Mouse (Mus musculus): Measurements from ENCODE around the gene Gon7. TPM values are rescaled to one million over a fixed set of nuclear protein-coding genes. Genes with fewer than 3 reads are reported as not detected.

Gene Gon7
- polyA plus RNA-seq, 1 experiment from 2014 or later: 42.4 TPM

- ATAC-seq (replicated peaks): no peak
- no peak overlapping the region for H3K9ac ChIP-seq (replicated peaks)
Measured at GRCm38 (mm10) chr12:102714654-102715395, 42.8 kb downstream of the Gon7 start.

GRCm38 (mm10) chr12:102714116-102714515 lies 43.5 kb downstream of the Gon7 start:
- Histone ChIP-seq H3K9me3 (no peaks in the 10 kb centered on the region), H3K4me3 (no peak overlapping the region), H3K4me2 (replicated peaks) (no peak overlapping the region), H3K4me1 (no peaks in the 10 kb centered on the region), H3K27me3 (no peaks in the 10 kb centered on the region), H3K36me3 (no peaks in the 10 kb centered on the region), H3K9ac (replicated peaks) (no peak overlapping the region), H3K27ac (replicated peaks) (no peak overlapping the region)
- WGBS: 68% methylated on average over 2 of the region's 2 CpGs
- ATAC-seq (replicated peaks): no peak

More at GRCm38 (mm10) chr12:102714654-102715395, 42.8 kb downstream of the Gon7 start:
- Histone ChIP-seq H3K4me2 (replicated peaks) (no peak overlapping the region), H3K4me3 (no peak overlapping the region), H3K4me1 (peaks cover 2% of the 10 kb centered on the region; the same call in 1 of the 2 replicates), H3K9me3 (no peaks in the 10 kb centered on the region), H3K27ac (replicated peaks) (no peak overlapping the region), H3K27me3 (no peaks in the 10 kb centered on the region), H3K36me3 (no peaks in the 10 kb centered on the region)
- 83% methylated on average over 10 of the region's 10 CpGs for WGBS

GRCm38 (mm10) chr12:102713153-102713865 lies 44.3 kb downstream of the Gon7 start:
- 81% methylated on average over 20 of the region's 20 CpGs for WGBS
- ATAC-seq (replicated peaks): no peak

GRCm38 (mm10) chr12:102710851-102711375 lies 46.7 kb downstream of the Gon7 start:
- Histone ChIP-seq H3K36me3 (no peaks in the 10 kb centered on the region), H3K4me3 (no peak overlapping the region), H3K27me3 (no peaks in the 10 kb centered on the region), H3K4me2 (replicated peaks) (no peak overlapping the region), H3K27ac (replicated peaks) (no peak overlapping the region), H3K9me3 (no peaks in the 10 kb centered on the region), H3K4me1 (peaks cover 1% of the 10 kb centered on the region), H3K9ac (replicated peaks) (no peak overlapping the region)
- WGBS: 57% methylated on average over 4 of the region's 4 CpGs
- no peak for ATAC-seq (replicated peaks)

More at GRCm38 (mm10) chr12:102713153-102713865, 44.3 kb downstream of the Gon7 start:
- Histone ChIP-seq H3K9me3 (no peaks in the 10 kb centered on the region), H3K27ac (replicated peaks) (no peak overlapping the region), H3K4me2 (replicated peaks) (no peak overlapping the region), H3K4me3 (no peak overlapping the region), H3K9ac (replicated peaks) (no peak overlapping the region), H3K36me3 (no peaks in the 10 kb centered on the region), H3K27me3 (no peaks in the 10 kb centered on the region), H3K4me1 (no peaks in the 10 kb centered on the region)

GRCm38 (mm10) chr12:102709896-102710295 lies 47.7 kb downstream of the Gon7 start:
- H3K4me2 ChIP-seq (replicated peaks): no peak overlapping the region
- H3K36me3 ChIP-seq: no peaks in the 10 kb centered on the region
- H3K27ac ChIP-seq (replicated peaks): no peak overlapping the region
- 83% methylated on average over 5 of the region's 5 CpGs for WGBS
- peaks cover 9% of the 10 kb centered on the region for H3K4me1 ChIP-seq
- H3K27me3 ChIP-seq: no peaks in the 10 kb centered on the region
- no peak overlapping the region for H3K9ac ChIP-seq (replicated peaks)
- H3K4me3 ChIP-seq: no peak overlapping the region
- H3K9me3 ChIP-seq: no peaks in the 10 kb centered on the region
- no peak for ATAC-seq (replicated peaks)

GRCm38 (mm10) chr12:102708220-102708619 lies 49.4 kb downstream of the Gon7 start:
- no peaks in the 10 kb centered on the region for H3K36me3 ChIP-seq
- H3K4me2 ChIP-seq (replicated peaks): no peak overlapping the region
- no peaks in the 10 kb centered on the region for H3K9me3 ChIP-seq
- WGBS: 79% methylated on average over 11 of the region's 11 CpGs
- no peak overlapping the region for H3K9ac ChIP-seq (replicated peaks)
- H3K4me1 ChIP-seq: peaks cover 19% of the 10 kb centered on the region
- no peak overlapping the region for H3K4me3 ChIP-seq
- H3K27ac ChIP-seq (replicated peaks): no peak overlapping the region
- H3K27me3 ChIP-seq: no peaks in the 10 kb centered on the region
- ATAC-seq (replicated peaks): no peak

- no peak overlapping the region for H3K9ac ChIP-seq (replicated peaks)
- ATAC-seq (replicated peaks): no peak
- H3K4me1 ChIP-seq: peaks cover 32% of the 10 kb centered on the region
- no peaks in the 10 kb centered on the region for H3K36me3 ChIP-seq
- H3K9me3 ChIP-seq: no peaks in the 10 kb centered on the region
- H3K4me3 ChIP-seq: no peak overlapping the region
- 92% methylated on average over 10 of the region's 10 CpGs for WGBS
- H3K4me2 ChIP-seq (replicated peaks): no peak overlapping the region
- H3K27ac ChIP-seq (replicated peaks): no peak overlapping the region
- no peaks in the 10 kb centered on the region for H3K27me3 ChIP-seq
Measured at GRCm38 (mm10) chr12:102706833-102707463, 50.7 kb downstream of the Gon7 start.

GRCm38 (mm10) chr12:102705906-102706640 lies 51.5 kb downstream of the Gon7 start:
- no peaks in the 10 kb centered on the region for H3K27me3 ChIP-seq
- no peak overlapping the region for H3K9ac ChIP-seq (replicated peaks)
- peak overlapping the region; percentile 95; the same call in 1 of the 2 replicates for H3K27ac ChIP-seq (replicated peaks)
- no peak for ATAC-seq (replicated peaks)
- WGBS: 59% methylated on average over 6 of the region's 6 CpGs
- H3K4me3 ChIP-seq: peak overlapping the region; percentile 88
- no peaks in the 10 kb centered on the region for H3K36me3 ChIP-seq
- H3K9me3 ChIP-seq: no peaks in the 10 kb centered on the region
- peak overlapping the region; percentile 71 for H3K4me2 ChIP-seq (replicated peaks)
- H3K4me1 ChIP-seq: peaks cover 35% of the 10 kb centered on the region

- no peaks in the 10 kb centered on the region for H3K36me3 ChIP-seq
- H3K4me1 ChIP-seq: peaks cover 42% of the 10 kb centered on the region
- ATAC-seq (replicated peaks): peak; percentile 73
- WGBS: under 1% methylated on average over 38 of the region's 45 CpGs
- no peaks in the 10 kb centered on the region for H3K27me3 ChIP-seq
- H3K9ac ChIP-seq (replicated peaks): peak overlapping the region; percentile 81
- H3K4me3 ChIP-seq: peak overlapping the region; percentile 88
- H3K27ac ChIP-seq (replicated peaks): peak overlapping the region; percentile 95
- H3K9me3 ChIP-seq: no peaks in the 10 kb centered on the region
- peak overlapping the region; percentile 71 for H3K4me2 ChIP-seq (replicated peaks)
Measured at GRCm38 (mm10) chr12:102705216-102705871, 52.3 kb downstream of the Gon7 start.

GRCm38 (mm10) chr12:102704457-102705198 lies 53.0 kb downstream of the Gon7 start, which contains the start of gene Itpk1:
Gene Itpk1, minus strand, starts transcription at chr12:102704930.
- H3K36me3 ChIP-seq: no peaks in the 10 kb centered on the region
- WGBS: 0% methylated on average over 64 of the region's 105 CpGs
- peak; percentile 91 for ATAC-seq (replicated peaks)
- no peaks in the 10 kb centered on the region for H3K27me3 ChIP-seq
- H3K4me2 ChIP-seq (replicated peaks): peak within 1 kb of the TSS; percentile 71
- H3K9ac ChIP-seq (replicated peaks): peak within 1 kb of the TSS; percentile 81
- no peaks in the 10 kb centered on the region for H3K9me3 ChIP-seq
- peak within 1 kb of the TSS; percentile 95 for H3K27ac ChIP-seq (replicated peaks)
- peaks cover 48% of the 10 kb centered on the region for H3K4me1 ChIP-seq
- H3K4me3 ChIP-seq: peak within 1 kb of the TSS; percentile 88

Measured in forebrain, embryonic 15.5 days (tissue).